Mouse (Mus musculus): Measurements from ENCODE around the gene Lhfpl3.

DNA sequence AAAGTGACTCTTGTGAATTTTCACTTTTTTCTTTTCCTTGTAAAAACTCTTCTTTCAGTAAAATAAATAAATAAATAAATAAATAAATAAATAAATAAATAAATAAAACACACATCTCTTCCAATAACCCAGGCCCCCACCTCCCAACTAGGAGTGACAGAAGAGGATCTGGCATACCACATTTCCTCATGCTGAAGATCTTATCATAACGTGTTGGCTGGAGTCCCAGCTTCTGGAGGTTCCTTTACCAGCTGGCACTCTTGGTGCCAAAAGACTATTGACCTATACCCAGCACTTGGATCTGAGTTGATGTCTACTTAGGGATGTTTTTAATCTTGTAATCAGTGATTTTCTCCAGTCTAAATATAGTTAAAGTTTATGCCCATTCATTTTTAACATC, 264.6 kb downstream of the Lhfpl3 start:
- TF ChIP-seq POLR2A (IDR thresholded peaks at IDR 0.05; ENCODE audit: borderline replicate concordance, extremely low read depth, insufficient read depth, insufficient read length, poor library complexity, severe bottlenecking) (no peak), CTCF (IDR thresholded peaks at IDR 0.05; ENCODE audit: borderline replicate concordance, extremely low read depth, insufficient read depth, insufficient read length) (no peak)

Measured in brain, embryonic 14.5 days (tissue).